Mouse (Mus musculus) lung, postnatal 10 days (tissue): ENCODE data around the gene Chchd10.
"Not testable (repeated sequence)": the region's sequence is repeated elsewhere in the genome, so short reads cannot be mapped to it uniquely, and the experiment has no call there.

Experiments used
- DNase-seq: peaks from one replicate; pipeline ENCODE4 v3.0.0; 2021

Gene Chchd10

GRCm38 (mm10) chr10:75932891-75933290 is at the start of gene Chchd10:
Gene Chchd10 (plus strand): TSS chr10:75933130.
- DNase-seq, result no peak

- DNase-seq, result peak; percentile 92
Observed at GRCm38 (mm10) chr10:75883232-75883552, 49.7 kb upstream of the Chchd10 start.

GRCm38 (mm10) chr10:75884742-75885141 is 48.2 kb upstream of the Chchd10 start:
- no peak for DNase-seq

- not testable (repeated sequence) for DNase-seq
Observed at GRCm38 (mm10) chr10:75887504-75887903, 45.4 kb upstream of the Chchd10 start.

- no peak for DNase-seq
Observed at GRCm38 (mm10) chr10:75889406-75890153, 43.4 kb upstream of the Chchd10 start.

GRCm38 (mm10) chr10:75893089-75893750 is 39.7 kb upstream of the Chchd10 start, which contains the start of gene Derl3:
Gene Derl3 (plus strand): TSS chr10:75893413.
- DNase-seq, result peak; percentile 95

GRCm38 (mm10) chr10:75894601-75895000 is 38.3 kb upstream of the Chchd10 start:
- DNase-seq, result no peak

- no peak for DNase-seq
Observed at GRCm38 (mm10) chr10:75895730-75896129, 37.2 kb upstream of the Chchd10 start.

GRCm38 (mm10) chr10:75896208-75896607 is 36.7 kb upstream of the Chchd10 start:
- DNase-seq, result no peak

- DNase-seq, result peak; percentile 85
Observed at GRCm38 (mm10) chr10:75897373-75897772, 35.6 kb upstream of the Chchd10 start.

- no peak for DNase-seq
Observed at GRCm38 (mm10) chr10:75898039-75898564, 34.8 kb upstream of the Chchd10 start.

GRCm38 (mm10) chr10:75898846-75899245 is 34.1 kb upstream of the Chchd10 start:
- peak; percentile 62 for DNase-seq

GRCm38 (mm10) chr10:75904391-75904790 is 28.5 kb upstream of the Chchd10 start:
- no peak for DNase-seq

- DNase-seq, result no peak
Observed at GRCm38 (mm10) chr10:75906882-75907281, 26.0 kb upstream of the Chchd10 start.

GRCm38 (mm10) chr10:75910698-75911097 is 22.2 kb upstream of the Chchd10 start:
- DNase-seq, result no peak

GRCm38 (mm10) chr10:75913013-75913589 is 19.8 kb upstream of the Chchd10 start:
- DNase-seq, result peak; percentile 12

GRCm38 (mm10) chr10:75915557-75915956 is 17.4 kb upstream of the Chchd10 start:
- no peak for DNase-seq

GRCm38 (mm10) chr10:75916840-75917239 is 16.1 kb upstream of the Chchd10 start:
- no peak for DNase-seq

GRCm38 (mm10) chr10:75919026-75919425 is 13.9 kb upstream of the Chchd10 start:
- DNase-seq, result peak; percentile 41

- DNase-seq, result peak; percentile 96
Observed at GRCm38 (mm10) chr10:75921026-75921725, 11.8 kb upstream of the Chchd10 start, which contains the start of gene Smarcb1. Gene Smarcb1 (minus strand): TSS chr10:75921617.

GRCm38 (mm10) chr10:75921726-75922560 is 11.0 kb upstream of the Chchd10 start:
- peak; percentile 32 for DNase-seq

GRCm38 (mm10) chr10:75924324-75924723 is 8.6 kb upstream of the Chchd10 start:
- DNase-seq, result peak; percentile 29
